Mouse (Mus musculus) spleen, adult 12 weeks (tissue): ENCODE data around the gene Lamb3.

ENCODE experiments used
- DNase-seq: peaks from one replicate; pipeline ENCODE4 v3.0.0; 2022; ENCODE audit warnings: low spot score

Lamb3 gene

GRCm38 (mm10) chr1:193342198-193342946 lies 134.9 kb downstream of the Lamb3 start:
- DNase-seq: no peak

GRCm38 (mm10) chr1:193343853-193344252 lies 136.4 kb downstream of the Lamb3 start:
- DNase-seq: no peak

GRCm38 (mm10) chr1:193344976-193345375 lies 137.5 kb downstream of the Lamb3 start:
- no peak for DNase-seq

GRCm38 (mm10) chr1:193346908-193347307 lies 139.4 kb downstream of the Lamb3 start:
- DNase-seq: no peak

- DNase-seq: no peak
Measured at GRCm38 (mm10) chr1:193348261-193348962, 140.9 kb downstream of the Lamb3 start.

- no peak for DNase-seq
Measured at GRCm38 (mm10) chr1:193349702-193350545, 142.4 kb downstream of the Lamb3 start.

GRCm38 (mm10) chr1:193350546-193350801 lies 143.0 kb downstream of the Lamb3 start:
- DNase-seq: no peak

- DNase-seq: no peak
Measured at GRCm38 (mm10) chr1:193351583-193351982, 144.1 kb downstream of the Lamb3 start.

- no peak for DNase-seq
Measured at GRCm38 (mm10) chr1:193359199-193359598, 151.7 kb downstream of the Lamb3 start.

- no peak for DNase-seq
Measured at GRCm38 (mm10) chr1:193361181-193361580, 153.7 kb downstream of the Lamb3 start.

GRCm38 (mm10) chr1:193362078-193362477 lies 154.6 kb downstream of the Lamb3 start:
- no peak for DNase-seq

- no peak for DNase-seq
Measured at GRCm38 (mm10) chr1:193363801-193364231, 156.3 kb downstream of the Lamb3 start.

- DNase-seq: no peak
Measured at GRCm38 (mm10) chr1:193368055-193368454, 160.6 kb downstream of the Lamb3 start.

- DNase-seq: no peak
Measured at GRCm38 (mm10) chr1:193369091-193369490, 161.6 kb downstream of the Lamb3 start.

GRCm38 (mm10) chr1:193370096-193370495 lies 162.6 kb downstream of the Lamb3 start, which contains the start of gene Camk1g:
Gene Camk1g (minus strand): TSS chr1:193370298.
- DNase-seq: no peak

- no peak for DNase-seq
Measured at GRCm38 (mm10) chr1:193373906-193374413, 166.5 kb downstream of the Lamb3 start.

GRCm38 (mm10) chr1:193376478-193377134 lies 169.1 kb downstream of the Lamb3 start:
- peak; percentile 4 for DNase-seq

GRCm38 (mm10) chr1:193379634-193380033 lies 172.1 kb downstream of the Lamb3 start:
- DNase-seq: no peak

GRCm38 (mm10) chr1:193380877-193381276 lies 173.4 kb downstream of the Lamb3 start:
- no peak for DNase-seq

GRCm38 (mm10) chr1:193381597-193382404 lies 174.3 kb downstream of the Lamb3 start:
- no peak for DNase-seq

GRCm38 (mm10) chr1:193382435-193382834 lies 174.9 kb downstream of the Lamb3 start:
- DNase-seq: no peak
